Mouse (Mus musculus) forebrain, embryonic 12.5 days (tissue): ENCODE results near the gene Ntrk2. TPM values are rescaled to one million over a fixed set of nuclear protein-coding genes. Genes with fewer than 3 reads are reported as not detected.

Source experiments
- ATAC-seq: fragments of 200-750 bp; cut with Nextera tagmentation; 2 replicates; pipeline ENCODE4 v1.8.0; 2017; ENCODE audit warnings: moderate TSS enrichment; ENCODE audit not compliant: low FRiP score
- H3K27ac ChIP-seq: fragments of 300-500 bp; sonication (generic); 2 replicates; pipeline ENCODE4 v1.5.1; 2016; ENCODE audit warnings: mild to moderate bottlenecking
- H3K27me3 ChIP-seq: fragments of 300-500 bp; sonication (generic); 2 replicates; pipeline ENCODE4 v1.6.1; 2016; ENCODE audit warnings: mild to moderate bottlenecking
- H3K36me3 ChIP-seq: fragments of 300-500 bp; sonication (generic); replicated peaks from 2 replicates; pipeline ENCODE4 v1.6.1; 2016; ENCODE audit warnings: mild to moderate bottlenecking
- H3K4me1 ChIP-seq: fragments of 300-500 bp; sonication (generic); 2 replicates; pipeline ENCODE4 v1.6.1; 2016
- H3K4me2 ChIP-seq: fragments of 300-500 bp; sonication (generic); 2 replicates; pipeline ENCODE4 v1.6.1; 2016; ENCODE audit warnings: mild to moderate bottlenecking, moderate library complexity
- H3K4me3 ChIP-seq: fragments of 300-500 bp; sonication (generic); replicated peaks from 2 replicates; pipeline ENCODE4 v1.5.1; 2016; ENCODE audit warnings: mild to moderate bottlenecking
- H3K9ac ChIP-seq: fragments of 300-500 bp; sonication (generic); 2 replicates; pipeline ENCODE4 v1.6.1; 2016; ENCODE audit warnings: mild to moderate bottlenecking
- H3K9me3 ChIP-seq: fragments of 300-500 bp; sonication (generic); 2 replicates; pipeline ENCODE4 v1.6.1; 2016
- WGBS: fragments of 180-500 bp; shearing (Covaris S2); methylation state at CpG from one replicate; pipeline ENCODE4 v1.1.7; 2016; 5-methylcytosine and 5-hydroxymethylcytosine counted together
- polyA plus RNA-seq: library from polyadenylated mRNA; unstranded; fragments of >200 nt; fragmentation: Nextera tagmentation; extraction: Ambion mirVana; gene quantifications from 2 replicates; pipeline ENCODE4 v1.2.1, GENCODE M21; 2016

Gene Ntrk2
- polyA plus RNA-seq, 1 experiment from 2014 or later: 51.7 TPM

DNA sequence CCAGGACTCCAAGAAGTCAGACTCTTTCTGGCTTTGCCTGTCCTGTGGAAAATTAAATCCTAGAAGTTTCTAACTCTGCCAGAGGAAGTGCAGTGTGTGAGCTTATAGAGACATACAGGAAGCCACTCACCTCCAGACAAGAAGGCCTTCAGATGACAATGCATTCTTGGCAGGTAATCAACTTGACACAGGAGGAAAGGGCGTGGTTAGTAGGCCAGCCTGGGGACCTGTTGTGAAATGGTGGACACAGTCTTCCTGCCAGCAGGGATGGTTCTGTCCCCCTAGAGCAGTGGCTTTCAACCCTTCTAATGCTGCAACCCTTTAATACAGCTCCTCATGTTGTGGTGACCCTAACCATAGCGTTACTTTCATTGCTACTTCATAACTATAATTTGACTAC, 191.4 kb downstream of the Ntrk2 start:
- Histone ChIP-seq H3K9ac (no peak overlapping the region), H3K27ac (no peak overlapping the region), H3K4me3 (no peak overlapping the region), H3K4me1 (peaks cover 14% of the 10 kb centered on the region), H3K4me2 (no peak overlapping the region), H3K36me3 (no peaks in the 10 kb centered on the region), H3K9me3 (no peaks in the 10 kb centered on the region), H3K27me3 (no peaks in the 10 kb centered on the region)
- WGBS: 94% methylated on average over 2 of the region's 2 CpGs
- no peak for ATAC-seq

DNA sequence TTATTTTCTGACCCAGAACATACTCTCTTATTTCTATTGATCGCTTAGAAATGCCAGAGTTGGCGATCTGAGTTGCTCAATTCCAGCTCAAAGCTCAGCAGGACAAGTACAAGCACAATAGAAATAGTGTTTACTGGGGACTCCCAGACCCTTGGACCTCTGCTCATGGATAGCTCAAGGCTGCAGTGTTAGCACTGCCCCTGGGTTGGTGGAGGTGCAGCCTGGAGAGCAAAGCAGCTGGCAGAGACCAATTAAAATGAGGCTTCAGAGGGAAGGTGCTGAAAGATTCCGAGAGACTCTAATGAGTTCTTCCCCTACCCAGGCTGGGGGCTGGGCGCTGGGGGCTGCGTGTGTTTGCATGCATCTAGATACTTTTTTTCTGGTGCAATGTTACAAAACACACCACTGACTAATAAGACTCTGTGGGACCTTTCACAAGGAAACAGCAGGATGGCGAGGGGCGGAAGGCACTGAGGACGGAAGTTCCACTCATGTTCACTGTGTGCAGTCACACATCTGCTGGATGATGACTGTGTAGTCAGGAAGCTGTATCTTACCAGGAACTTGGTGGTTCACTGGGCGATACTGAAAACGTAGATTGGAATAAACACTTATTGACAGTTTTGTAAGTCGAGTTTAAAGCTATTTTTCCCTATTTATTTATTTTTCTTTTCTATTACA, 193.1 kb downstream of the Ntrk2 start:
- peaks cover 31% of the 10 kb centered on the region for H3K4me1 ChIP-seq
- no peak overlapping the region for H3K4me2 ChIP-seq
- H3K9me3 ChIP-seq: no peaks in the 10 kb centered on the region
- H3K27ac ChIP-seq: peak overlapping the region; percentile 54; the same call in 1 of the 2 replicates
- 46% methylated on average over 11 of the region's 11 CpGs for WGBS
- peak; percentile 81; the same call in 1 of the 2 replicates for ATAC-seq
- H3K36me3 ChIP-seq: no peaks in the 10 kb centered on the region
- H3K27me3 ChIP-seq: no peaks in the 10 kb centered on the region
- H3K4me3 ChIP-seq: no peak overlapping the region
- no peak overlapping the region for H3K9ac ChIP-seq

- no peak for ATAC-seq
- Histone ChIP-seq H3K9me3 (no peaks in the 10 kb centered on the region), H3K9ac (no peak overlapping the region), H3K4me1 (peaks cover 42% of the 10 kb centered on the region), H3K27ac (no peak overlapping the region), H3K27me3 (no peaks in the 10 kb centered on the region), H3K4me2 (no peak overlapping the region), H3K4me3 (no peak overlapping the region), H3K36me3 (no peaks in the 10 kb centered on the region)
- WGBS: 72% methylated on average over 12 of the region's 12 CpGs
Measured at GRCm38 (mm10) chr13:59002943-59003806, 196.8 kb downstream of the Ntrk2 start.

GRCm38 (mm10) chr13:59003807-59004173, 197.4 kb downstream of the Ntrk2 start:
- Histone ChIP-seq H3K4me2 (no peak overlapping the region), H3K9ac (no peak overlapping the region), H3K36me3 (no peaks in the 10 kb centered on the region), H3K4me3 (no peak overlapping the region), H3K27me3 (no peaks in the 10 kb centered on the region), H3K4me1 (peaks cover 42% of the 10 kb centered on the region), H3K9me3 (no peaks in the 10 kb centered on the region), H3K27ac (no peak overlapping the region)
- WGBS: 63% methylated on average over 6 of the region's 6 CpGs
- no peak for ATAC-seq

DNA sequence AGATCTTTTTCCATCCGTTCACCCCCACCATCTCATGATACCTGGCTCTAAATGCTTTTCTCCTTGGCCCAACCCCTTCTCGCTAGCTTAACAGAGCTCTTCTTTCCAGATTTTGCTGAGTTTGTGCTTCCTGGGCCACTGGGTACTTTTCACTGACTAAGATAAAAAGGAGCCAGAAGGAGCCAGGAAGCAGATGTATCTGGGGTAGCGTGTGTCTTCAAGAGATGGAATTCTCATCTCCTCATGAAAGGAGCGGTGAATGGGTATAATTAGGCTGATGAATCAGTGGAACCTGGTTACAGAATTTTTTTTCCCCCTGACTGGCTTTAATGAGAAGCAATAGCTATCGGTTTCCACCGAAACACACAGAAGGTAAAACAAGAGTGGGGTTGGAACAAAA, 198.2 kb downstream of the Ntrk2 start:
- no peak overlapping the region for H3K9ac ChIP-seq
- H3K9me3 ChIP-seq: no peaks in the 10 kb centered on the region
- no peaks in the 10 kb centered on the region for H3K36me3 ChIP-seq
- no peak overlapping the region for H3K4me2 ChIP-seq
- 60% methylated on average over 6 of the region's 6 CpGs for WGBS
- no peak for ATAC-seq
- H3K4me1 ChIP-seq: peaks cover 34% of the 10 kb centered on the region
- H3K27ac ChIP-seq: 0 out of 2 replicates have a peak overlapping the region, but pooled peaks have one; percentile 31
- H3K4me3 ChIP-seq: no peak overlapping the region
- no peaks in the 10 kb centered on the region for H3K27me3 ChIP-seq

DNA sequence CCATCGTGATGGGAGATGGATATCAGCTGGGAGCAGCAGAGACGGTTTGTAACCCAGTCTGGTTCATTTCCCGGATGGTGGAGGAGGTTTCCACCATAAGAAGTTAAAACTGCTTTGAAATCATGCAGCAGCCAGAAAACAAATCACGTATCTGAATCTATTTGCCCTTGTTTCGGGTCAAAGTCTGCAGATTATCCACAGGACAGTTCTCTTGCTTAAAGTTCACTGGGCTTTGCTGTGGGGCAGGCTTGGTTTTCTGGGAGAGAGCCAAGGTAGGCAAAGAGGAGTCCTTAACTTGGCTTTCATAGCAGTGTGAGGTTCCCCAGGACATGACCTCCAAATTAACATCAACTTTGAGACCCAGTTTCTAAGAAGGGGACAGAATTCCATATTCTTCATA, 203.5 kb downstream of the Ntrk2 start:
- Histone ChIP-seq H3K4me3 (no peak overlapping the region), H3K4me2 (no peak overlapping the region), H3K9ac (no peak overlapping the region), H3K27me3 (no peaks in the 10 kb centered on the region), H3K9me3 (no peaks in the 10 kb centered on the region), H3K27ac (no peak overlapping the region), H3K36me3 (no peaks in the 10 kb centered on the region), H3K4me1 (peaks cover 29% of the 10 kb centered on the region)
- ATAC-seq: no peak
- 94% methylated on average over 5 of the region's 5 CpGs for WGBS

DNA sequence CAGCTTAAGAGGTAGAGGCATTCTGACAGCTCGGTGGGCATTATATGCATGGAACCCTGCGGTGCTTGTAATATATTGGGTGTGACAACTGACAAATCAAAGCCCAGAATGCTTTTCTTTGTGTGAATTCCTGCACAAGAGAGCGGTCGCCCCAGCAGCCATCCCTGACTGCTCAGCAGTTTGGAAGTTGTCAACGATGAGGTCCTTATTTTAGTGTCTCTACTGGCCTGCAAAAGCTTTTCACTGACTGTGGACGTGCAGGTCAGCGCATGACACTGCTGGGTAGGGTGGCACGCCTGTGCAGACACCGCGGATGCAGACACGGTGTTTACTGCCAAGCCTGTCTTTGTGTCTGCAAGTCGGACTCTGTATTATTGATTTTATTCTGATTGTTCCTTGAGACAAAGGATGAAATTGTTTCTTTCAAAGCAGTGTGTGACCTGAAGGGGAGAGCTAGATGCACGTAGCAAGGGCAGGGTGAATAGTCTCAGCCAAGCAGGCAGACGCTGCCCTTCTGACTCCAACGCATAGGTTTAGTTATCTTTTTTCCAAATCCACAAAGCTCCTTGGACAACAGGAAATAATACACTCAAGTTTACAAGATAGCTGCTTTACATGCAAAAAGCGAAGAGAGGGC, 204.6 kb downstream of the Ntrk2 start:
- Histone ChIP-seq H3K9me3 (no peaks in the 10 kb centered on the region), H3K4me3 (peak overlapping the region; percentile 32), H3K27me3 (no peaks in the 10 kb centered on the region), H3K4me1 (peaks cover 22% of the 10 kb centered on the region), H3K4me2 (peak overlapping the region; percentile 66), H3K36me3 (no peaks in the 10 kb centered on the region), H3K27ac (peak overlapping the region; percentile 82), H3K9ac (peak overlapping the region; percentile 56)
- WGBS: 14% methylated on average over 16 of the region's 16 CpGs
- peak; percentile 77 for ATAC-seq

- Histone ChIP-seq H3K27me3 (no peaks in the 10 kb centered on the region), H3K4me3 (peak overlapping the region; percentile 32), H3K27ac (peak overlapping the region; percentile 82), H3K9ac (peak overlapping the region; percentile 56), H3K4me2 (peak overlapping the region; percentile 66), H3K36me3 (no peaks in the 10 kb centered on the region), H3K9me3 (no peaks in the 10 kb centered on the region), H3K4me1 (peaks cover 22% of the 10 kb centered on the region)
- under 1% methylated on average over 15 of the region's 15 CpGs for WGBS
- ATAC-seq: peak; percentile 96
Measured at GRCm38 (mm10) chr13:59011530-59011903, 205.1 kb downstream of the Ntrk2 start.

- no peaks in the 10 kb centered on the region for H3K9me3 ChIP-seq
- no peak overlapping the region for H3K4me3 ChIP-seq
- H3K9ac ChIP-seq: no peak overlapping the region
- H3K27me3 ChIP-seq: no peaks in the 10 kb centered on the region
- H3K4me2 ChIP-seq: no peak overlapping the region
- H3K4me1 ChIP-seq: peaks cover 21% of the 10 kb centered on the region
- ATAC-seq: no peak
- H3K27ac ChIP-seq: no peak overlapping the region
- WGBS: 68% methylated on average over 1 of the region's 1 CpGs
- no peaks in the 10 kb centered on the region for H3K36me3 ChIP-seq
Measured at GRCm38 (mm10) chr13:59015360-59015759, 209.0 kb downstream of the Ntrk2 start.

DNA sequence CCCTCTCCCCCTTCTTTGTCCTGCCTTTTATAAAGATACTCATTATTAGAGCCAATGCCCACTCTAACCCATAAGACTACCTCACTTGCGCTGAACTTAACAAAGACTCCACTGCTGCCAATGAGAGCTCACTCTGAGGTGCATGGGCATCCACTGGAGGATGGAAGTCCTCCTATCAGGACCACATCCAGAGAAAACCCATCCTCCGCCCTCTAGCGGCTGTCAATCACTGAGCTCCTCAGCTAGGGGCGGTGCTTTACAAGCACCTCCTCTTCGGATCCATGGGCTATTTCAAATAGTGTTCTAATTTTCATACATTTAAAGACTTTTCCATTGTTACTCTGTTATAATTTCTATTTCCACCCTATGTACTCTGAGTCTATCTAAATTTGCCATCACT, 210.8 kb downstream of the Ntrk2 start:
- H3K9ac ChIP-seq: no peak overlapping the region
- H3K9me3 ChIP-seq: no peaks in the 10 kb centered on the region
- WGBS: 60% methylated on average over 5 of the region's 5 CpGs
- no peaks in the 10 kb centered on the region for H3K36me3 ChIP-seq
- H3K4me3 ChIP-seq: no peak overlapping the region
- H3K27ac ChIP-seq: no peak overlapping the region
- no peak for ATAC-seq
- H3K4me1 ChIP-seq: peaks cover 3% of the 10 kb centered on the region
- no peak overlapping the region for H3K4me2 ChIP-seq
- H3K27me3 ChIP-seq: no peaks in the 10 kb centered on the region

- WGBS: 92% methylated on average over 22 of the region's 22 CpGs
Measured at GRCm38 (mm10) chr13:59022251-59023042, 216.1 kb downstream of the Ntrk2 start.

GRCm38 (mm10) chr13:59025653-59026052, 219.3 kb downstream of the Ntrk2 start:
- H3K27me3 ChIP-seq: no peaks in the 10 kb centered on the region
- no peaks in the 10 kb centered on the region for H3K36me3 ChIP-seq
- H3K27ac ChIP-seq: no peak overlapping the region
- H3K4me1 ChIP-seq: peaks cover 8% of the 10 kb centered on the region
- peaks cover 5% of the 10 kb centered on the region; the same call in 1 of the 2 replicates for H3K9me3 ChIP-seq
- no peak overlapping the region for H3K9ac ChIP-seq
- H3K4me3 ChIP-seq: no peak overlapping the region
- H3K4me2 ChIP-seq: no peak overlapping the region
- no peak for ATAC-seq
- 86% methylated on average over 8 of the region's 8 CpGs for WGBS

More at GRCm38 (mm10) chr13:59022251-59023042, 216.1 kb downstream of the Ntrk2 start:
- Histone ChIP-seq H3K4me2 (no peak overlapping the region), H3K9me3 (peaks cover 5% of the 10 kb centered on the region; the same call in 1 of the 2 replicates), H3K4me3 (no peak overlapping the region), H3K4me1 (peaks cover 4% of the 10 kb centered on the region), H3K36me3 (no peaks in the 10 kb centered on the region), H3K27ac (no peak overlapping the region), H3K27me3 (no peaks in the 10 kb centered on the region), H3K9ac (no peak overlapping the region)
- no peak for ATAC-seq
